12 mouse cellular contexts compared by ENCODE assay signal in genomic region chr12:33225117-33225541, GRCm38 (mm10).
DNase-seq lines count a peak whose midpoint lies in the region; ATAC-seq and TF ChIP-seq lines count a peak whose summit lies in the region.
"Had no signal": no experiment of that assay in that cellular context is flagged by ENCODE, and none has a peak within 500 bp of the region (broad histone marks: within the 10 kb centered on the region; RNA-seq: fewer than 3 reads in every experiment).

No protein-coding gene starts in this region.

- H3K4me2 ChIP-seq in hindbrain, embryonic 14.5 days (replicated peaks): peak overlapping the region; percentile 28
- H3K4me2 ChIP-seq in midbrain, embryonic 11.5 days: peak overlapping the region; percentile 6; the same call in 1 of the 2 replicates
- H3K4me2 ChIP-seq in intestine, postnatal 0 days (replicated peaks; ENCODE audit: low read depth): no peak overlapping the region

- no peaks in the 10 kb centered on the region for H3K27me3 ChIP-seq in hindbrain, embryonic 14.5 days (ENCODE audit: control insufficient read depth, insufficient read depth, low read length)
- H3K27me3 ChIP-seq in midbrain, embryonic 11.5 days (ENCODE audit: control insufficient read depth, insufficient read depth, low read length): no peaks in the 10 kb centered on the region
- H3K27me3 ChIP-seq in intestine, postnatal 0 days (replicated peaks; ENCODE audit: control insufficient read depth, insufficient read depth, low read length): no peaks in the 10 kb centered on the region

- no peaks in the 10 kb centered on the region for H3K9me3 ChIP-seq in hindbrain, embryonic 14.5 days (ENCODE audit: control insufficient read depth, low read length)
- H3K9me3 ChIP-seq in midbrain, embryonic 11.5 days (ENCODE audit: control insufficient read depth, low read length): no peaks in the 10 kb centered on the region
- H3K9me3 ChIP-seq in intestine, postnatal 0 days (ENCODE audit: control insufficient read depth): no peaks in the 10 kb centered on the region
- H3K9me3 ChIP-seq: G1E had no signal

- peak overlapping the region; percentile 82 for H3K27ac ChIP-seq in hindbrain, embryonic 14.5 days
- peak overlapping the region; percentile 35 for H3K27ac ChIP-seq in midbrain, embryonic 11.5 days (ENCODE audit: low read depth, low read length)
- no peak overlapping the region for H3K27ac ChIP-seq in intestine, postnatal 0 days (ENCODE audit: low read depth, low read length)
- H3K27ac ChIP-seq: liver, embryonic 14.5 days; stomach, postnatal 0 days had no signal

- peak; percentile 73 for ATAC-seq in hindbrain, embryonic 14.5 days (ENCODE audit: low FRiP score)
- ATAC-seq in midbrain, embryonic 11.5 days (ENCODE audit: low FRiP score): peak; percentile 66
- ATAC-seq in intestine, postnatal 0 days: no peak

- no peak overlapping the region for H3K4me3 ChIP-seq in hindbrain, embryonic 14.5 days (replicated peaks; ENCODE audit: low read length)
- no peak overlapping the region for H3K4me3 ChIP-seq in midbrain, embryonic 11.5 days (ENCODE audit: low read depth, low read length)
- no peak overlapping the region for H3K4me3 ChIP-seq in intestine, postnatal 0 days (ENCODE audit: low read depth, low read length)
- H3K4me3 ChIP-seq: myocyte had no signal

- 12% methylated on average over 11 of the region's 11 CpGs for WGBS in hindbrain, embryonic 14.5 days
- WGBS in midbrain, embryonic 11.5 days: 52% methylated on average over 11 of the region's 11 CpGs
- 82% methylated on average over 11 of the region's 11 CpGs for WGBS in intestine, postnatal 0 days

- DNase-seq in right cerebral cortex, adult 18-20 months: peak; percentile 78
- DNase-seq in right cerebral cortex, postnatal 14 days: no peak
- no peak for DNase-seq in hindbrain, embryonic 14.5 days (ENCODE audit: low spot score)
- DNase-seq in midbrain, embryonic 11.5 days (ENCODE audit: low spot score, missing footprints): no peak
- DNase-seq in heart, adult 9 months (ENCODE audit: low spot score in 2 of 2): no peak
- DNase-seq in embryo, embryonic 10 days (ENCODE audit: low spot score): no peak
- no peak for DNase-seq in cerebellum, adult 8-10 months

- TF ChIP-seq CTCF in intestine, postnatal 0 days (IDR thresholded peaks at IDR 0.05; ENCODE audit: low read depth): no peak

- peaks cover 41% of the 10 kb centered on the region for H3K4me1 ChIP-seq in hindbrain, embryonic 14.5 days (replicated peaks; ENCODE audit: control insufficient read depth, insufficient read depth, low read length)
- peaks cover 19% of the 10 kb centered on the region for H3K4me1 ChIP-seq in midbrain, embryonic 11.5 days (ENCODE audit: control insufficient read depth, insufficient read depth, low read length)
- peaks cover 10% of the 10 kb centered on the region for H3K4me1 ChIP-seq in intestine, postnatal 0 days (replicated peaks; ENCODE audit: control insufficient read depth, insufficient read depth, low read length)

- H3K9ac ChIP-seq in hindbrain, embryonic 14.5 days: peak overlapping the region; percentile 28
- H3K9ac ChIP-seq in midbrain, embryonic 11.5 days (ENCODE audit: low read length): 0 out of 2 replicates have a peak overlapping the region, but pooled peaks have one; percentile 16
- no peak overlapping the region for H3K9ac ChIP-seq in intestine, postnatal 0 days (ENCODE audit: low read depth, low read length)
- H3K9ac ChIP-seq: liver, embryonic 14.5 days had no signal

- no peaks in the 10 kb centered on the region for H3K36me3 ChIP-seq in hindbrain, embryonic 14.5 days (replicated peaks; ENCODE audit: control insufficient read depth, insufficient read depth)
- no peaks in the 10 kb centered on the region for H3K36me3 ChIP-seq in midbrain, embryonic 11.5 days (ENCODE audit: control insufficient read depth, insufficient read depth, low read length)
- H3K36me3 ChIP-seq in intestine, postnatal 0 days (ENCODE audit: control insufficient read depth, insufficient read depth): no peaks in the 10 kb centered on the region
